Mouse (Mus musculus) liver, embryonic 11.5 days (tissue): ENCODE data around the gene Phldb1. TPM values are rescaled to one million over a fixed set of nuclear protein-coding genes. Genes with fewer than 3 reads are reported as not detected.

Source experiments
- ATAC-seq: fragments of 200-750 bp; cut with Nextera tagmentation; replicated peaks from 2 replicates; pipeline ENCODE4 v1.8.0; 2017; ENCODE audit warnings: moderate number of reproducible peaks, mild to moderate bottlenecking, moderate TSS enrichment, moderate library complexity; ENCODE audit not compliant: low FRiP score
- DNase-seq: peaks from one replicate; pipeline ENCODE4 v3.0.0-alpha.2; 2017; ENCODE audit warnings: low spot score
- H3K27ac ChIP-seq: fragments of 300-500 bp; sonication (generic); 2 replicates; pipeline ENCODE4 v1.5.1; 2014; ENCODE audit warnings: mild to moderate bottlenecking, low read depth, low read length, control low read depth
- H3K27me3 ChIP-seq: fragments of 300-500 bp; sonication (generic); replicated peaks from 2 replicates; pipeline ENCODE4 v1.6.1; 2014; ENCODE audit warnings: low read length, mixed read lengths; ENCODE audit not compliant: control insufficient read depth, insufficient read depth
- H3K36me3 ChIP-seq: fragments of 300-500 bp; sonication (generic); 2 replicates; pipeline ENCODE4 v1.6.1; 2014; ENCODE audit warnings: mild to moderate bottlenecking, low read length, moderate library complexity, mixed read lengths; ENCODE audit not compliant: control insufficient read depth, insufficient read depth
- H3K4me1 ChIP-seq: fragments of 300-500 bp; sonication (generic); replicated peaks from 2 replicates; pipeline ENCODE4 v1.6.1; 2014; ENCODE audit warnings: low read length, mixed read lengths; ENCODE audit not compliant: control insufficient read depth, insufficient read depth
- H3K4me2 ChIP-seq: fragments of 300-500 bp; sonication (generic); 2 replicates; pipeline ENCODE4 v1.6.1; 2014; ENCODE audit warnings: mild to moderate bottlenecking, control low read depth, moderate library complexity
- H3K4me3 ChIP-seq: fragments of 300-500 bp; sonication (generic); 2 replicates; pipeline ENCODE4 v1.5.1; 2014; ENCODE audit warnings: low read depth, low read length, control low read depth
- H3K9ac ChIP-seq: fragments of 300-500 bp; sonication (generic); 2 replicates; pipeline ENCODE4 v1.6.1; 2014; ENCODE audit warnings: low read depth, low read length, control low read depth
- H3K9me3 ChIP-seq: fragments of 300-500 bp; sonication (generic); 2 replicates; pipeline ENCODE4 v1.6.1; 2016; ENCODE audit warnings: low read length, inconsistent platforms, mixed read lengths; ENCODE audit not compliant: control insufficient read depth
- WGBS: fragments of 180-500 bp; shearing (Covaris S2); extraction: QIAGEN DNeasy Blood & Tissue Kit; methylation state at CpG from one replicate; pipeline ENCODE4 v1.1.7; 2014; 5-methylcytosine and 5-hydroxymethylcytosine counted together
- polyA plus RNA-seq: library from polyadenylated mRNA; unstranded; fragments of >200 nt; fragmentation: Nextera tagmentation; extraction: Ambion mirVana; gene quantifications from 2 replicates; pipeline ENCODE4 v1.2.1, GENCODE M21; 2014

The Phldb1 gene
- polyA plus RNA-seq, 1 experiment from 2014 or later = 10.9 TPM

DNA sequence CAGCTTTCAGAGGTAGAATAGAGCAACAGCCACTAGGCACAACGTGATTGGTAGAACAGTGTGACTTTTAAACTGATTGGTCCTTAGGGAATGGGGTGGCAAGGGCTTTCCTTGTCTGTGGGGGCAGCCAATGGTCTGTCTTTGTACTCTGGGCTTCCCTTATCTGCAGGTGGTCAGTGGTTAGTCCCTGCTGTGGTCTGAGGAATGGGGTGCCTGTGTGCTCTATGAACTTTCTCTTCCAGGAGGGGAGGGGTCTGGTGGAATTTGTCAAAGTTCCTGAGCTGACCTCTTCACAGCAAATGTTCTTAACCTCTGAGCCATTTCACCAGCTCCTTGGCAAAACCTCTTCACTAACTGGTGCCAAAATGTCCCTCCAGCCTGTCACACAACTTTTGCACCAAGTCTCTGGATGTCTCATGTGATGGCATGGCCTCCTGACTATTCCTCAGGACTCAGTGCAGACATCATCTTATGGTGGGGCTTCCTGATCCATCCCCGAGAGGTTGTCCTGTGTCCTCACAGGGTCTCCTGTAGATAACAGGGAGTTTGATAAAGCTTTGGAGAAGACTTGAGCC is 62.6 kb downstream of the Phldb1 start:
- Histone ChIP-seq H3K9me3 (no peaks in the 10 kb centered on the region), H3K36me3 (no peaks in the 10 kb centered on the region), H3K4me3 (no peak overlapping the region), H3K9ac (no peak overlapping the region), H3K27me3 (no peaks in the 10 kb centered on the region), H3K27ac (no peak overlapping the region), H3K4me2 (no peak overlapping the region), H3K4me1 (no peaks in the 10 kb centered on the region)
- no peak for ATAC-seq
- WGBS = 40% methylated on average over 2 of the region's 2 CpGs
- DNase-seq = no peak

DNA sequence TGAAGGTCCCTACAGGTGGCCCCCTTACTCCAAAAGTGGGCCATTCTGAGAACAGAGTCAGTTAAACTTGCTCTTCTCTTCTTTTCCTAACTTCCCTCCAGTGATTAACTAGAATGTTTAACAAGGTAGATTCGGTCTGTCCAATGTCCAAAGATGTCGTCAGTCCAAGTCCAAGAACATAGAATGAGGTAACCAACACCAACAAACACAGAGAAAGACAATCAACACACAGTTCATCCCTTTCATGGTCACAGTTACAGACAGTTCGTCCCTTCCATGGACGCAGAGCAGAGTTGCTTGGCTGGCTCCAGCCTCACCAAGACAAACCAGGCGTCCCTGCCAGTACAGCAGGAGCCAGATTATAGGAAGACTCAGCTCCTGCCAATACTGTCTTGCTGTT is 63.6 kb downstream of the Phldb1 start:
- ATAC-seq (no peak), DNase-seq (no peak)
- 82% methylated on average over 5 of the region's 5 CpGs for WGBS
- H3K27me3 ChIP-seq = no peaks in the 10 kb centered on the region
- no peak overlapping the region for H3K27ac ChIP-seq
- no peak overlapping the region for H3K9ac ChIP-seq
- H3K36me3 ChIP-seq = no peaks in the 10 kb centered on the region
- H3K9me3 ChIP-seq = no peaks in the 10 kb centered on the region
- H3K4me2 ChIP-seq = no peak overlapping the region
- H3K4me1 ChIP-seq = no peaks in the 10 kb centered on the region
- H3K4me3 ChIP-seq = no peak overlapping the region

DNA sequence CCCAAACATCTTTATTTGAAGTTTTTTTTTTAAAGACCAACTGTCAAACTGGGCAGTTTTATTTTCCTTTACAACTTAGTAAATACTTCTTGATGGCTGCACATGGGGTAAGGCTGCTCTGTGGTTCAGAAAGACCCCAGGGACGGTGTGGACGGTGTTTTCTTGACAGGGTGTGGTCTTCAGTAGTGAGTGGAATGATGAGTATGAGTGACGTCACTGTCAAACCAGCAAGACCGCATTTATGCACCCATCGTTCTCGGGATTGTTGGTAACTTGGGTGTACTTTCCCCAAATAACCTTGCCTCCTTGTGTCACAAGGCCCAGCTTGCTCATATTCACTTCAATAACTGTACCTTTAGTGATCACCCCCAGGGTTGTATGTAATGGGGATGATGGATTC is 71.3 kb downstream of the Phldb1 start:
- H3K9ac ChIP-seq = no peak overlapping the region
- H3K4me1 ChIP-seq = no peaks in the 10 kb centered on the region
- no peak for ATAC-seq
- no peak overlapping the region for H3K4me3 ChIP-seq
- no peak overlapping the region for H3K27ac ChIP-seq
- DNase-seq = no peak
- H3K4me2 ChIP-seq = no peak overlapping the region
- no peaks in the 10 kb centered on the region for H3K36me3 ChIP-seq
- WGBS = 87% methylated on average over 6 of the region's 6 CpGs
- no peaks in the 10 kb centered on the region for H3K27me3 ChIP-seq
- H3K9me3 ChIP-seq = no peaks in the 10 kb centered on the region

DNA sequence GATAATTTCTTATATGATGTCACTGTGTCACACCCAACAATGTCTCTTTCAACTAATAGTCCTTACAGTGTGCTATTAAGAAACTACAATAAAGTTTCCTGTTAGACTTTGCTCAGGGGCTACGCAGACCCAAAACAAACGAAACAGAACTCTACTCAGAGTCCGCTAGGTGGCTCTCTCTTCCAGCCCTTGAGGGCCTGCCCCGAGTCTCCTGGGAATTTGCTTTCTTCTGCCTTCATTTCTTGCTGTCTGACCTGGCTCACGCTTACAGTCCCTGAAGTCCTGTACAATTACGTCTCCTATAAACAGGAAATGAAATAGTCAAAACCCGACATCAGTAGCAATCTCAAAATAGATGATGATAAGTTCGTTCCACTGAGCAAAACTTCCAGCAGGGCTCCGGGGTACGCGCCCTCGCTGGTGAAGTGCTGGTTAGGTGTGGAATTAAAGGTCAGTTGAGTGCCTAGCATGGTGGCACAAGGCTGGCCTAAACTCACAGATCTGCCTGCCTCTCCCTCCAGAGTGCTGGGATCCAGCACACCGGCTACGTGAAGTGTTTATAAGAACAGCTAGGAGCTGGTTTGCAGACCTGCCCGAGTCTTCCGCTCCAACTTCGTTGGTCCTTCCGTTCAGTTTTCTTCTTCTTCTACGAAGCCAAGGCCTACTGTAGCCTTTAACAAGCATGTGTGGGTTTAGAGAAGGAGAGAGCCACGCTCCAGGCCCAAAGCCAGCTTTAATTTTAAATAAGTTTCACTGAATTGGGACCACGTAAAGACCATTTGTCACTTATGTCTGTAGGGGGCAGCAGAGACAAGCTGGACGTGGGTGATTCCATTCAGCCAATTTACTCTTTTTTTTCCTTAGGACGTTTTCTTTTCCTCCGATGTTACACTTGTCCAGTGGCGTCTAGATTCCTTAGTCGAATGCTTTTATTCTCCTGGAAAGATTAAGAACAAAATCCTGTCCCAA is 79.6 kb downstream of the Phldb1 start:
- Histone ChIP-seq H3K9me3 (no peaks in the 10 kb centered on the region), H3K4me1 (peaks cover 7% of the 10 kb centered on the region; the same call in 1 of the 2 replicates), H3K36me3 (no peaks in the 10 kb centered on the region), H3K9ac (peak overlapping the region; percentile 48), H3K4me3 (peak overlapping the region; percentile 27), H3K4me2 (peak overlapping the region; percentile 63), H3K27ac (no peak overlapping the region), H3K27me3 (no peaks in the 10 kb centered on the region)
- 27% methylated on average over 26 of the region's 26 CpGs for WGBS
- ATAC-seq (0 out of 2 replicates have a peak, but pooled peaks have one; percentile 26), DNase-seq (peak; percentile 56)

DNA sequence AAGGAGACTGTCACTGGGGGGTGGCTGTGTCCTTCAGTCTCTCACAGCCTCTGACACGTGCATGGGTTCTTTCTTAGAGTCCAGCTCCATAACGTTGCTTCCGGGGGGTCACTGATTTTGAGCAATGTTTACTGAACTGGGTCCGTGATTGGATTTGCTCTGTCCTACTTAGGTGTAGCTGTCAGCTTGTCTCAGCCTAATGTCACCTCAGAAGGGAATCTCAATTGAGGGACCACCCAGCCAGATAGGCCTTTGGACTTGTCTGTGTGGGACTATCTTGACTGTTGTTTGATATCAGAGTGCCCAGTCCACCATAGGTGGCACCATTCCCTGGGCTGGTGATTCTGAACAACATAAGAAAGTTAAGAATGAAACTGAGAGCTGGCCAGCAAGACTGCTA is 81.1 kb downstream of the Phldb1 start:
- no peaks in the 10 kb centered on the region for H3K9me3 ChIP-seq
- peaks cover 7% of the 10 kb centered on the region; the same call in 1 of the 2 replicates for H3K4me1 ChIP-seq
- no peaks in the 10 kb centered on the region for H3K36me3 ChIP-seq
- H3K9ac ChIP-seq = no peak overlapping the region
- DNase-seq = no peak
- H3K27ac ChIP-seq = no peak overlapping the region
- no peaks in the 10 kb centered on the region for H3K27me3 ChIP-seq
- no peak overlapping the region for H3K4me2 ChIP-seq
- WGBS = 66% methylated on average over 4 of the region's 4 CpGs
- H3K4me3 ChIP-seq = no peak overlapping the region
- no peak for ATAC-seq

DNA sequence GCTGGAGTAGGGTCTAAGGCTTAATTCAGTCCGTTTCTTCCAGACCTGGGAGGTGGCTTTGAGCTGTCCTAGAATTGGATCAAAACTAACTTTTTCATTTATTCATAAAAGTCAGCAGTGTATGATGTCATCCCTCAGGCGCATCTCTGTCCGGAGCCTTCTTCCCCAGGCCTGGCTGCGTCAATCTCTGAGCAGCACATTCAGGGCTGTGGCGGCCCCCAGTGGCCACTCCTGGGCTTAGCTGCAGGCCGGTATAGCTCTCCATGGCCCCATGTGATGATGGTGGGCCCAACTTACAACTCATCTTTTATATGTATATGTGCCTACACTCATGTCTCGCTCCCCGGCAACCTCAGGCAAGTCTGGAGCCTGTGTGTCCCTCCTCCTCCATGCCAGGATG is 83.0 kb downstream of the Phldb1 start:
- H3K4me1 ChIP-seq = peaks cover 7% of the 10 kb centered on the region; the same call in 1 of the 2 replicates
- WGBS = 12% methylated on average over 8 of the region's 8 CpGs

DNA sequence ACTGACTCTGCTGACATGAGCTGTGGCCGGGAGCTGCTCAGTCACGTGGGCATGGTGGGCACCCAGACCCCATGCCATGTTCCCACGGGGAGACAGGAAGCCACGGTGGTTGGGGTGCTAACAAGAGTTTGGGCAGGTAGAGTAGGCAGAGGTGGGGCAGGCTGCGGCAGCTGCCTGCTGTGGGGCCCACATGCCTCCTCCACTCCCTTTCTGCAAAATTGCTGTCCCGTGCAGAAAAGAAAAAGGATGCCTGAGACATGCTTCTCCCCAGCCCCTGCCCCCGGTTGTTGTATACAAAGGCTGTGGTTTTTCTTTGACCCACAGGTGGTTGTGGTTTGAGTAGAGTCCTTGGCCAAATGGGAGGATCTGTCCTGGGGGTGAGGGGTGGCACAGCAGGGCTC is 86.1 kb downstream of the Phldb1 start:
- H3K27me3 ChIP-seq = no peaks in the 10 kb centered on the region
- no peak overlapping the region for H3K4me3 ChIP-seq
- 69% methylated on average over 7 of the region's 7 CpGs for WGBS
- H3K4me1 ChIP-seq = no peaks in the 10 kb centered on the region
- no peak overlapping the region for H3K4me2 ChIP-seq
- no peak overlapping the region for H3K9ac ChIP-seq
- ATAC-seq (no peak), DNase-seq (no peak)
- no peaks in the 10 kb centered on the region for H3K36me3 ChIP-seq
- no peak overlapping the region for H3K27ac ChIP-seq
- no peaks in the 10 kb centered on the region for H3K9me3 ChIP-seq

More for the DNA sequence above, 83.0 kb downstream of the Phldb1 start:
- ATAC-seq (peak; percentile 68), DNase-seq (peak; percentile 60)
- Histone ChIP-seq H3K4me3 (no peak overlapping the region), H3K27me3 (no peaks in the 10 kb centered on the region), H3K9ac (no peak overlapping the region), H3K4me2 (no peak overlapping the region), H3K27ac (no peak overlapping the region), H3K9me3 (no peaks in the 10 kb centered on the region), H3K36me3 (no peaks in the 10 kb centered on the region)

DNA sequence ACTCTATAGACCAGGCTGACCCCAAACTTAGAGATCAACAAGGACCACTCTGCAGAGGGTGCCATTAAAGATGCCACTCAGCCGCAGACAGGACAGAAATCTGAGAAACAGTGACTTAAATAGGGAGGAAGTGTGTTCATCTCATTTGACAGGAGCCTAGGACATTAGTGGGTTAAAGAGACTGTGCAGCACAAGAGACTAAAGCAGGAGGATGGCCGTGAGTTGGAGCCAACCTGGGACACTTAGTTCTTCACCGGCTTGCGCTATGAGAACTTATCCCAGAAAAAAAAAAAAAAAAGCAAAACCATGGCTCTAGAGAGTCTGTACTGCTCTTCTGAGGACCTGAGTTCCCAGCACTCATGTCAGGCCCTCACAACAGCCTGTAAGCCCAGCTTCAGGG is 87.3 kb downstream of the Phldb1 start:
- Histone ChIP-seq H3K9me3 (no peaks in the 10 kb centered on the region), H3K27ac (no peak overlapping the region), H3K4me2 (no peak overlapping the region), H3K27me3 (no peaks in the 10 kb centered on the region), H3K36me3 (no peaks in the 10 kb centered on the region), H3K4me3 (no peak overlapping the region), H3K9ac (no peak overlapping the region), H3K4me1 (no peaks in the 10 kb centered on the region)
- 85% methylated on average over 4 of the region's 4 CpGs for WGBS
- no peak for ATAC-seq
- no peak for DNase-seq
